Comparison of ENCODE assay signal across 8 mouse cellular contexts in genomic region chr12:4917805-4918591, GRCm38 (mm10). TPM values are rescaled to one million over a fixed set of nuclear protein-coding genes. Genes with fewer than 3 reads are reported as not detected.
DNase-seq lines count a peak whose midpoint lies in the region; ATAC-seq and TF ChIP-seq lines count a peak whose summit lies in the region.

No protein-coding gene starts in this region.

- H3K27me3 ChIP-seq in embryonic facial prominence, embryonic 10.5 days (replicated peaks; ENCODE audit: low read depth, poor library complexity, severe bottlenecking): no peaks in the 10 kb centered on the region
- H3K27me3 ChIP-seq in intestine, postnatal 0 days (replicated peaks; ENCODE audit: control insufficient read depth, insufficient read depth, low read length): no peaks in the 10 kb centered on the region
- H3K27me3 ChIP-seq in limb, embryonic 11.5 days (ENCODE audit: control insufficient read depth, insufficient read depth, low read length): no peaks in the 10 kb centered on the region
- no peaks in the 10 kb centered on the region for H3K27me3 ChIP-seq in midbrain, embryonic 13.5 days

- peak; percentile 57 for ATAC-seq in cerebellum, adult (ENCODE audit: insufficient number of reproducible peaks, low FRiP score, low TSS enrichment)
- ATAC-seq in granulocyte monocyte progenitor cell, adult 5-6 weeks (replicated peaks; ENCODE audit: poor library complexity, severe bottlenecking): peak; percentile 68
- ATAC-seq in intestine, postnatal 0 days: no peak; the same call in 1 of the 2 replicates
- peak; percentile 24; the same call in 1 of the 2 replicates for ATAC-seq in limb, embryonic 11.5 days (ENCODE audit: insufficient number of reproducible peaks, low FRiP score, low TSS enrichment, low read depth)
- no peak; the same call in 1 of the 2 replicates for ATAC-seq in midbrain, embryonic 13.5 days

- TF ChIP-seq CTCF in intestine, postnatal 0 days (IDR thresholded peaks at IDR 0.05; ENCODE audit: low read depth): no peak

- no peaks in the 10 kb centered on the region for H3K9me3 ChIP-seq in embryonic facial prominence, embryonic 10.5 days
- no peaks in the 10 kb centered on the region for H3K9me3 ChIP-seq in intestine, postnatal 0 days (ENCODE audit: control insufficient read depth)
- no peaks in the 10 kb centered on the region for H3K9me3 ChIP-seq in limb, embryonic 11.5 days (ENCODE audit: control insufficient read depth, low read length)
- H3K9me3 ChIP-seq in midbrain, embryonic 13.5 days: no peaks in the 10 kb centered on the region

- no peaks in the 10 kb centered on the region for H3K36me3 ChIP-seq in embryonic facial prominence, embryonic 10.5 days (replicated peaks)
- no peaks in the 10 kb centered on the region for H3K36me3 ChIP-seq in intestine, postnatal 0 days (ENCODE audit: control insufficient read depth, insufficient read depth)
- no peaks in the 10 kb centered on the region for H3K36me3 ChIP-seq in limb, embryonic 11.5 days (ENCODE audit: control insufficient read depth, insufficient read depth, low read length)
- no peaks in the 10 kb centered on the region for H3K36me3 ChIP-seq in midbrain, embryonic 13.5 days

- WGBS in embryonic facial prominence, embryonic 10.5 days: under 1% methylated on average over 48 of the region's 48 CpGs
- under 1% methylated on average over 39 of the region's 48 CpGs for WGBS in intestine, postnatal 0 days
- under 1% methylated on average over 48 of the region's 48 CpGs for WGBS in limb, embryonic 11.5 days
- WGBS in midbrain, embryonic 13.5 days: under 1% methylated on average over 47 of the region's 48 CpGs

- H3K27ac ChIP-seq in embryonic facial prominence, embryonic 10.5 days (replicated peaks): peak overlapping the region; percentile 98
- H3K27ac ChIP-seq in intestine, postnatal 0 days (ENCODE audit: low read depth, low read length): peak overlapping the region; percentile 99
- peak overlapping the region; percentile 95 for H3K27ac ChIP-seq in limb, embryonic 11.5 days (replicated peaks; ENCODE audit: low read depth, low read length)
- H3K27ac ChIP-seq in midbrain, embryonic 13.5 days: peak overlapping the region; percentile 99

- no peak for DNase-seq in cerebellum, adult 11-12 months
- peak; percentile 80 for DNase-seq in embryonic facial prominence, embryonic 10.5 days (ENCODE audit: low spot score)
- peak; percentile 75 for DNase-seq in limb, embryonic 11.5 days (ENCODE audit: low spot score)
- DNase-seq in spleen, adult 18-20 months: peak; percentile 47 to 70

- peak overlapping the region; percentile 70 for H3K4me2 ChIP-seq in intestine, postnatal 0 days (replicated peaks; ENCODE audit: low read depth)
- peak overlapping the region; percentile 61 for H3K4me2 ChIP-seq in limb, embryonic 11.5 days (ENCODE audit: low read depth, severe bottlenecking)
- peak overlapping the region; percentile 85 for H3K4me2 ChIP-seq in midbrain, embryonic 13.5 days (replicated peaks)

- H3K4me3 ChIP-seq in embryonic facial prominence, embryonic 10.5 days: peak overlapping the region; percentile 95
- H3K4me3 ChIP-seq in intestine, postnatal 0 days (ENCODE audit: low read depth, low read length): peak overlapping the region; percentile 94
- peak overlapping the region; percentile 91 for H3K4me3 ChIP-seq in limb, embryonic 11.5 days (ENCODE audit: low read depth, low read length)
- peak overlapping the region; percentile 96 for H3K4me3 ChIP-seq in midbrain, embryonic 13.5 days (replicated peaks)

- peaks cover 11% of the 10 kb centered on the region for H3K4me1 ChIP-seq in embryonic facial prominence, embryonic 10.5 days
- H3K4me1 ChIP-seq in intestine, postnatal 0 days (replicated peaks; ENCODE audit: control insufficient read depth, insufficient read depth, low read length): 0 out of 2 replicates have a peak, but pooled peaks cover 2% of the 10 kb centered on the region
- no peaks in the 10 kb centered on the region for H3K4me1 ChIP-seq in limb, embryonic 11.5 days (ENCODE audit: control insufficient read depth, insufficient read depth, low read length)
- peaks cover 29% of the 10 kb centered on the region for H3K4me1 ChIP-seq in midbrain, embryonic 13.5 days (replicated peaks)

- peak overlapping the region; percentile 99 for H3K9ac ChIP-seq in intestine, postnatal 0 days (ENCODE audit: low read depth, low read length)
- H3K9ac ChIP-seq in limb, embryonic 11.5 days (ENCODE audit: low read length): peak overlapping the region; percentile 100
- H3K9ac ChIP-seq in midbrain, embryonic 13.5 days (replicated peaks): peak overlapping the region; percentile 99

RNA-seq across cellular contexts. Expression of gene Atad2b, which starts 0.8 kb away (rescaled TPM):
- polyA plus RNA-seq in embryonic facial prominence, embryonic 10.5 days (2016; fragmentation: Nextera tagmentation; extraction: Ambion mirVana): 14.8 TPM in 2 replicates
- total RNA-seq in granulocyte monocyte progenitor cell, adult 5-6 weeks (2014; fragmentation: Nextera tagmentation): 47.0 and 49.0 TPM in 2 replicates
- 35.5 and 43.8 TPM in 2 replicates for total RNA-seq in granulocyte monocyte progenitor cell, adult 5-6 weeks (2017)
- polyA plus RNA-seq in intestine, postnatal 0 days (2015; fragmentation: Nextera tagmentation; extraction: Ambion mirVana): 5.5 and 7.6 TPM in 2 replicates
- polyA plus RNA-seq in limb, embryonic 11.5 days (2014; fragmentation: Nextera tagmentation; extraction: Ambion mirVana): 19.6 and 22.4 TPM in 2 replicates
- polyA plus RNA-seq in midbrain, embryonic 13.5 days (2015; fragmentation: Nextera tagmentation; extraction: Ambion mirVana): 15.2 and 17.5 TPM in 2 replicates

RNA-seq across cellular contexts. Expression of gene Ubxn2a, which starts 10.5 kb away (rescaled TPM):
- 20.3 and 22.4 TPM in 2 replicates for polyA plus RNA-seq in embryonic facial prominence, embryonic 10.5 days (2016; fragmentation: Nextera tagmentation; extraction: Ambion mirVana)
- 20.4 and 31.6 TPM in 2 replicates for total RNA-seq in granulocyte monocyte progenitor cell, adult 5-6 weeks (2014; fragmentation: Nextera tagmentation)
- total RNA-seq in granulocyte monocyte progenitor cell, adult 5-6 weeks (2017): 25.5 and 40.2 TPM in 2 replicates
- 45.0 and 49.3 TPM in 2 replicates for polyA plus RNA-seq in intestine, postnatal 0 days (2015; fragmentation: Nextera tagmentation; extraction: Ambion mirVana)
- polyA plus RNA-seq in limb, embryonic 11.5 days (2014; fragmentation: Nextera tagmentation; extraction: Ambion mirVana): 23.1 and 26.8 TPM in 2 replicates
- 33.7 and 35.7 TPM in 2 replicates for polyA plus RNA-seq in midbrain, embryonic 13.5 days (2015; fragmentation: Nextera tagmentation; extraction: Ambion mirVana)

RNA-seq across cellular contexts. Expression of gene Mfsd2b, which starts 43.8 kb away (rescaled TPM):
- 2.9 and 4.3 TPM in 2 replicates for polyA plus RNA-seq in embryonic facial prominence, embryonic 10.5 days (2016; fragmentation: Nextera tagmentation; extraction: Ambion mirVana)
- total RNA-seq in granulocyte monocyte progenitor cell, adult 5-6 weeks (2014; fragmentation: Nextera tagmentation): 5.8 and 7.5 TPM in 2 replicates
- 1.2 and 2.2 TPM in 2 replicates for total RNA-seq in granulocyte monocyte progenitor cell, adult 5-6 weeks (2017)
- polyA plus RNA-seq in intestine, postnatal 0 days (2015; fragmentation: Nextera tagmentation; extraction: Ambion mirVana): 0.55 and 0.61 TPM in 2 replicates
- 3.5 and 4.5 TPM in 2 replicates for polyA plus RNA-seq in limb, embryonic 11.5 days (2014; fragmentation: Nextera tagmentation; extraction: Ambion mirVana)
- 1.8 and 2.2 TPM in 2 replicates for polyA plus RNA-seq in midbrain, embryonic 13.5 days (2015; fragmentation: Nextera tagmentation; extraction: Ambion mirVana)

Comparison
In these comparisons a context has a peak if more than half of its experiments do, and no peak if none do; other contexts are left out.
1. ATAC-seq: peak in cerebellum, adult (single experiment), granulocyte monocyte progenitor cell, adult 5-6 weeks (single experiment) and limb, embryonic 11.5 days (single experiment); none in intestine, postnatal 0 days (single experiment) and midbrain, embryonic 13.5 days (single experiment).
2. Peak in every context shown above with its lines, with median percentiles within 50 percentile points of each other: H3K27ac ChIP-seq, H3K4me3 ChIP-seq, H3K4me2 ChIP-seq and H3K9ac ChIP-seq.